Mouse (Mus musculus): ENCODE measurements around the gene Trim66. TPM values are rescaled to one million over a fixed set of nuclear protein-coding genes. Genes with fewer than 3 reads are reported as not detected.

Trim66 gene
- total RNA-seq (2014; fragmentation: Nextera tagmentation) (not detected in 2 replicates), total RNA-seq (2017) (0.17 and 0.49 TPM in 2 replicates), polyA plus RNA-seq (2012) (0.02 TPM in 1 of 2 replicates, not detected in the other)

DNA sequence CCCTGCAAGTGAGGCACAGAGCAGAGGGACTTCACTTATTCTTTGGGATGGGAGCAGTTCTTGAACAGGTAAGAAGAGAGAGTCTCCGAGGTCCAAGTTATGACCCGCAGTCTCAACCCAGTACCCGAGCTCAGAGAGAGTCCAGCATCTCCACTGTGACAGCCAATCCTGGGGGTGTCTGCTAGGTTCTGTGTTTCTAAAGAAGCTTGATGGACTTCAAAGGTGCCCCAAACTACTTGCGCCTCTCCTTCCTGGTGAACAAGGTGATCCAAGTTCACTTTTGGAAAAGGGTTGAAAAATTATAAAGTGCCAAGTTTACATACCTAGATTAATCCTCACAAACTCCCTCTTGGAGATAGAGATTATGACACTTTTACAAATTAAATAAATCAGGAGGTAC lies at the start of gene Trim66:
Gene Trim66 (minus strand): TSS at position 101 of the 400 bp plus-strand sequence.
- Histone ChIP-seq H3K4me1 (ENCODE audit: insufficient read depth, low read depth, low read length) (peaks cover 50% of the 10 kb centered on the region), H3K4me3 (ENCODE audit: low read depth, low read length) (no peak within 1 kb of the TSS), H3K27me3 (ENCODE audit: insufficient read depth, low read length) (no peaks in the 10 kb centered on the region; the same call in 1 of the 2 replicates), H3K9me3 (replicated peaks) (no peaks in the 10 kb centered on the region), H3K36me3 (replicated peaks) (no peaks in the 10 kb centered on the region)
- ATAC-seq (ENCODE audit: extremely low read depth, insufficient number of reproducible peaks, low FRiP score, poor library complexity, severe bottlenecking) (no peak), DNase-seq (ENCODE audit: low spot score) (no peak)
- no peak for TF ChIP-seq CTCF (IDR thresholded peaks at IDR 0.05; ENCODE audit: low read depth, low read length)
- TF ChIP-seq TAL1 (conservative IDR thresholded peaks at IDR 0.05; ENCODE audit: low read depth, low read length) = no peak
- TF ChIP-seq GATA1 (IDR thresholded peaks at IDR 0.05; ENCODE audit: borderline replicate concordance, low read length) = no peak
- no peak for TF ChIP-seq POLR2AphosphoS5 (IDR thresholded peaks at IDR 0.05; ENCODE audit: insufficient replicate concordance, low read depth, low read length)
- TF ChIP-seq GATA2 (IDR thresholded peaks at IDR 0.05; ENCODE audit: borderline replicate concordance, low read depth, low read length) = no peak

GRCm38 (mm10) chr7:109546726-109547125 lies 38.8 kb upstream of the Trim66 start:
- no peaks in the 10 kb centered on the region for H3K36me3 ChIP-seq (replicated peaks)
- H3K4me3 ChIP-seq (ENCODE audit: low read depth, low read length) = no peak overlapping the region
- no peaks in the 10 kb centered on the region for H3K9me3 ChIP-seq (replicated peaks)
- ATAC-seq (ENCODE audit: extremely low read depth, insufficient number of reproducible peaks, low FRiP score, poor library complexity, severe bottlenecking) (no peak), DNase-seq (ENCODE audit: low spot score) (no peak)
- H3K27me3 ChIP-seq (ENCODE audit: insufficient read depth, low read length) = peaks cover 39% of the 10 kb centered on the region
- no peak for TF ChIP-seq CTCF (IDR thresholded peaks at IDR 0.05; ENCODE audit: low read depth, low read length)
- TF ChIP-seq GATA2 (IDR thresholded peaks at IDR 0.05; ENCODE audit: borderline replicate concordance, low read depth, low read length) = no peak
- no peak for TF ChIP-seq TAL1 (conservative IDR thresholded peaks at IDR 0.05; ENCODE audit: low read depth, low read length)
- TF ChIP-seq GATA1 (IDR thresholded peaks at IDR 0.05; ENCODE audit: borderline replicate concordance, low read length) = no peak
- TF ChIP-seq POLR2AphosphoS5 (IDR thresholded peaks at IDR 0.05; ENCODE audit: insufficient replicate concordance, low read depth, low read length) = no peak
- H3K4me1 ChIP-seq (ENCODE audit: insufficient read depth, low read depth, low read length) = no peaks in the 10 kb centered on the region

DNA sequence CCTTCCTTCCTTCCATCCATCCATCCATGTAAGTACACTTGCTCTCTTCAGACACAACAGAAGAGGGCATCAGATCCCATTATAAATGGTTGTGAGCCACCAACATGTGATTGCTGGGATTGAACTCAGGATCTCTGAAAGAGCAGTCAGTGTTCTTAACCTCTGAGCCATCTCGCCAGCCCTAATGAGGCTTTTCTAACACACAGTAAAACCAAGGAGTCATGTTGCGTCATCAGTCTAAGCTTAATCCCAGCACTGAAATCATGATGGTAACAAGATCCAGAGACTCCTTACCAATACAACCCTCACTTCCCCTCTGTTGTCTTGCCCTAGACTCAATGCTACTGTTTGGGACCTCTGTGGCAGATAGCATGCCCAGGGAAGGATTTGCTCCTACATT lies 38.3 kb upstream of the Trim66 start:
- Histone ChIP-seq H3K4me1 (ENCODE audit: insufficient read depth, low read depth, low read length) (no peaks in the 10 kb centered on the region), H3K27me3 (ENCODE audit: insufficient read depth, low read length) (peaks cover 35% of the 10 kb centered on the region), H3K9me3 (replicated peaks) (no peaks in the 10 kb centered on the region), H3K36me3 (replicated peaks) (no peaks in the 10 kb centered on the region), H3K4me3 (ENCODE audit: low read depth, low read length) (no peak overlapping the region)
- TF ChIP-seq GATA2 (IDR thresholded peaks at IDR 0.05; ENCODE audit: borderline replicate concordance, low read depth, low read length) = no peak
- no peak for TF ChIP-seq GATA1 (IDR thresholded peaks at IDR 0.05; ENCODE audit: borderline replicate concordance, low read length)
- TF ChIP-seq CTCF (IDR thresholded peaks at IDR 0.05; ENCODE audit: low read depth, low read length) = no peak
- TF ChIP-seq POLR2AphosphoS5 (IDR thresholded peaks at IDR 0.05; ENCODE audit: insufficient replicate concordance, low read depth, low read length) = no peak
- no peak for TF ChIP-seq TAL1 (conservative IDR thresholded peaks at IDR 0.05; ENCODE audit: low read depth, low read length)
- no peak for DNase-seq (ENCODE audit: low spot score)
- ATAC-seq (ENCODE audit: extremely low read depth, insufficient number of reproducible peaks, low FRiP score, poor library complexity, severe bottlenecking) = no peak

DNA sequence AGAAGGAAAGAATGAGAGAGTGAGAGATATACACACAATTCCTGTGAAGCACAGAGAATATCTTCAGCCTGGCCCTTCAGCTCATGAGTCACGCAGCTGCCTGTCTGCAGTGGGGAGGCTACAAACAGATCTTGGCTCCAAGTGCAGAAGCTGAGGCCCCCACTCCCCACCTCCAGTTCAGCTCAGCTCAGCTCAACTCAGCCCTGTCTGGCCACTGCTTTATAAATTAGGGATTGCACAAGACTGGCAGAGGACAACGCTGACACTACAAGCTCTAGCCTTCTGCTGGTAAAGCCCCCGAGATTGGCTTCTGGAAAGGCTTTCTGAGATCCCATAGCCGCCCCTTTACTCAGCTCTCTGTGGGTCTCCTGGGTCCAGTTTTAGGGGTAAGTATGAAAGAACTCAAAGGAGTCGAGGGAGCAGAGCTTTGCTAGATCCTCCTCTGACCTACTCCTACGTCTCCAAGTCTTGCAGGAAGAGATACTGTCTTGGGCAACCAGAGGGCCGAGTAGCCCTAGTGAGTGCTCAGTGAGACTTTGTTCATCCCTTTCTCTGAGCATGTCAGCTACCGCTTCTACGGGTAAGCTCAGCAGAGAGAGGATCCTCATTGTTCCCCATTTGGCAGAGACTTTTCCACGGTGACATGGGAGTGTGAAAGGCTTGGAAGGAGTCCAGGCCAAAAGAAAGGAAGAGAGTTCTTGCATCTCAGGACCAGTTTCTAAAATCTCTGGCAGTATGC lies 37.5 kb upstream of the Trim66 start:
- no peaks in the 10 kb centered on the region for H3K4me1 ChIP-seq (ENCODE audit: insufficient read depth, low read depth, low read length)
- ATAC-seq (ENCODE audit: extremely low read depth, insufficient number of reproducible peaks, low FRiP score, poor library complexity, severe bottlenecking) = no peak
- H3K9me3 ChIP-seq (replicated peaks) = no peaks in the 10 kb centered on the region
- no peak overlapping the region for H3K4me3 ChIP-seq (ENCODE audit: low read depth, low read length)
- TF ChIP-seq GATA2 (IDR thresholded peaks at IDR 0.05; ENCODE audit: borderline replicate concordance, low read depth, low read length) (no peak), CTCF (IDR thresholded peaks at IDR 0.05; ENCODE audit: low read depth, low read length) (no peak), GATA1 (IDR thresholded peaks at IDR 0.05; ENCODE audit: borderline replicate concordance, low read length) (no peak), TAL1 (conservative IDR thresholded peaks at IDR 0.05; ENCODE audit: low read depth, low read length) (no peak), POLR2AphosphoS5 (IDR thresholded peaks at IDR 0.05; ENCODE audit: insufficient replicate concordance, low read depth, low read length) (no peak)
- H3K36me3 ChIP-seq (replicated peaks) = no peaks in the 10 kb centered on the region
- H3K27me3 ChIP-seq (ENCODE audit: insufficient read depth, low read length) = peaks cover 29% of the 10 kb centered on the region
- no peak for DNase-seq (ENCODE audit: low spot score)

- H3K4me3 ChIP-seq (ENCODE audit: low read depth, low read length) = no peak overlapping the region
- no peaks in the 10 kb centered on the region for H3K4me1 ChIP-seq (ENCODE audit: insufficient read depth, low read depth, low read length)
- peaks cover 23% of the 10 kb centered on the region for H3K27me3 ChIP-seq (ENCODE audit: insufficient read depth, low read length)
- H3K36me3 ChIP-seq (replicated peaks) = no peaks in the 10 kb centered on the region
- no peak for ATAC-seq (ENCODE audit: extremely low read depth, insufficient number of reproducible peaks, low FRiP score, poor library complexity, severe bottlenecking)
- H3K9me3 ChIP-seq (replicated peaks) = no peaks in the 10 kb centered on the region
- no peak for DNase-seq (ENCODE audit: low spot score)
- TF ChIP-seq GATA1 (IDR thresholded peaks at IDR 0.05; ENCODE audit: borderline replicate concordance, low read length) (no peak), GATA2 (IDR thresholded peaks at IDR 0.05; ENCODE audit: borderline replicate concordance, low read depth, low read length) (no peak), CTCF (IDR thresholded peaks at IDR 0.05; ENCODE audit: low read depth, low read length) (no peak), POLR2AphosphoS5 (IDR thresholded peaks at IDR 0.05; ENCODE audit: insufficient replicate concordance, low read depth, low read length) (no peak), TAL1 (conservative IDR thresholded peaks at IDR 0.05; ENCODE audit: low read depth, low read length) (no peak)
Measured at GRCm38 (mm10) chr7:109544792-109545191, 36.9 kb upstream of the Trim66 start.

GRCm38 (mm10) chr7:109542364-109542628 lies 34.4 kb upstream of the Trim66 start:
- Histone ChIP-seq H3K4me3 (ENCODE audit: low read depth, low read length) (no peak overlapping the region; the same call in 1 of the 2 replicates), H3K36me3 (replicated peaks) (no peaks in the 10 kb centered on the region)
- ATAC-seq (ENCODE audit: extremely low read depth, insufficient number of reproducible peaks, low FRiP score, poor library complexity, severe bottlenecking) = no peak

More at GRCm38 (mm10) chr7:109542364-109542628, 34.4 kb upstream of the Trim66 start:
- Histone ChIP-seq H3K9me3 (replicated peaks) (no peaks in the 10 kb centered on the region), H3K27me3 (ENCODE audit: insufficient read depth, low read length) (peaks cover 30% of the 10 kb centered on the region), H3K4me1 (ENCODE audit: insufficient read depth, low read depth, low read length) (no peaks in the 10 kb centered on the region)
- no peak for TF ChIP-seq GATA2 (IDR thresholded peaks at IDR 0.05; ENCODE audit: borderline replicate concordance, low read depth, low read length)
- TF ChIP-seq TAL1 (conservative IDR thresholded peaks at IDR 0.05; ENCODE audit: low read depth, low read length) = no peak
- TF ChIP-seq GATA1 (IDR thresholded peaks at IDR 0.05; ENCODE audit: borderline replicate concordance, low read length) = no peak
- no peak for TF ChIP-seq CTCF (IDR thresholded peaks at IDR 0.05; ENCODE audit: low read depth, low read length)
- no peak for TF ChIP-seq POLR2AphosphoS5 (IDR thresholded peaks at IDR 0.05; ENCODE audit: insufficient replicate concordance, low read depth, low read length)
- no peak for DNase-seq (ENCODE audit: low spot score)
